In genomic region chr11:33839049-33839448, GRCm38 (mm10) we compare ENCODE assay signal across 24 mouse cellular contexts.
"Had no signal": no experiment of that assay in that cellular context is flagged by ENCODE, and none has a peak within 500 bp of the region (broad histone marks: within the 10 kb centered on the region; RNA-seq: fewer than 3 reads in every experiment).

No protein-coding gene starts in this region.

- H3K27ac ChIP-seq: kidney, embryonic 15.5 days; left cerebral cortex, adult 2 months; limb, embryonic 12.5 days; limb, embryonic 15.5 days; liver, embryonic 14.5 days; macrophage; neural tube, embryonic 12.5 days; neural tube, embryonic 15.5 days; stomach, postnatal 0 days had no signal

- ATAC-seq: liver, postnatal 0 days; lung, postnatal 0 days had no signal

- H3K9me3 ChIP-seq: kidney, embryonic 15.5 days; limb, embryonic 12.5 days; limb, embryonic 15.5 days; neural tube, embryonic 12.5 days; neural tube, embryonic 15.5 days had no signal

- H3K4me2 ChIP-seq: kidney, embryonic 15.5 days; limb, embryonic 12.5 days; limb, embryonic 15.5 days; liver, embryonic 11.5 days; lung, embryonic 14.5 days; neural tube, embryonic 12.5 days; neural tube, embryonic 15.5 days had no signal

- H3K9ac ChIP-seq: kidney, embryonic 15.5 days; limb, embryonic 12.5 days; limb, embryonic 15.5 days; liver, embryonic 14.5 days; liver, postnatal 0 days; lung, embryonic 14.5 days; neural tube, embryonic 12.5 days; neural tube, embryonic 15.5 days had no signal

- H3K4me3 ChIP-seq: kidney, embryonic 15.5 days; left cerebral cortex, adult 2 months; limb, embryonic 12.5 days; limb, embryonic 15.5 days; neural tube, embryonic 12.5 days; neural tube, embryonic 15.5 days had no signal

- DNase-seq: kidney, adult 8-10 months; kidney, postnatal 10 days; kidney, postnatal 36 days; layer of hippocampus, postnatal 36 days; left cerebral cortex, postnatal 4 days; liver, postnatal 0 days; lung, embryonic 14.5 days; right cerebral cortex, adult 18-20 months; right cerebral cortex, postnatal 14 days; right cerebral cortex, postnatal 4 days; thymus, adult 2 months; thymus, postnatal 14 days; thymus, postnatal 4 days had no signal

- H3K36me3 ChIP-seq: kidney, embryonic 15.5 days; limb, embryonic 12.5 days; limb, embryonic 15.5 days; neural tube, embryonic 12.5 days; neural tube, embryonic 15.5 days had no signal

- H3K27me3 ChIP-seq: neural tube, embryonic 15.5 days had no signal
